Mouse (Mus musculus) cerebellum, adult 2 months (tissue): ENCODE results near the gene Plcb1.

Experiments used
- CTCF ChIP-seq: fragments of 200-500 bp; IDR thresholded peaks from 2 replicates; pipeline ENCODE4 v1.5.1; 2011; ENCODE audit warnings: low read depth, mild to moderate bottlenecking, control low read depth, low read length, moderate library complexity, borderline replicate concordance; ENCODE audit not compliant: insufficient read depth
- POLR2A ChIP-seq: fragments of 200-500 bp; IDR thresholded peaks from 2 replicates; pipeline ENCODE4 v1.6.1; 2011; ENCODE audit warnings: low read length, control low read depth, borderline replicate concordance; ENCODE audit not compliant: insufficient read depth

DNA sequence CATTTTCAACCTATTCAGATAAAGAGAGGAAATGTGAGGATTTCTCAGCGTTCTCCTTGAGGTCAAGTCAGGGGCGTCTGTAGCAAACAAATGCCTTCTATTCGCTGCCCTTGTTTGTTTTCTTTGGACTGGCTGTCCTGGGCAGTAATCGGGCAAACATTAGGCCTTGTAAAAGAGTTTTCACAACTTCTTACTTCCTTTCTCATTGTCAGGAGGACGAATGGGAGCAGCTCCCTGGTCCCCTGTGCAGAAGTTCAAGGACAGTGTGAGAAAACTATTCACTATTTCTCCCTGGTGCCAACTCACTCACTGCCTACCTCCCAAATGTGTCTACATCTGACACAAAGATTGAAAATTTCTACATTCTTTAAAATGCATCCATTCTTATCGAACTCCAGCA, 188.8 kb downstream of the Plcb1 start:
- TF ChIP-seq POLR2A = no peak
- no peak for TF ChIP-seq CTCF
